Mouse (Mus musculus): ENCODE measurements at regions not wholly inside any gene's neighbourhood (a gene's known extent, or its start where the extent isn't known, plus 50 kb on each side); places are given as distances from the start of the nearest gene placed in this dataset.
A peak's percentile ranks its signal among the peaks of the same experiment; 100 is the strongest.

- no peak for DNase-seq
Measured at GRCm38 (mm10) chr8:102845362-102845761, 59.9 kb upstream of the Cdh11 start.

GRCm38 (mm10) chr8:102860021-102860420, 74.6 kb upstream of the Cdh11 start:
- DNase-seq: no peak

- no peak for DNase-seq
Measured at GRCm38 (mm10) chr8:102899525-102899924, 114.1 kb upstream of the Cdh11 start.

- DNase-seq: no peak
Measured at GRCm38 (mm10) chr8:102900662-102901061, 115.2 kb upstream of the Cdh11 start.

- no peak for DNase-seq
Measured at GRCm38 (mm10) chr8:102907444-102907843, 122.0 kb upstream of the Cdh11 start.

GRCm38 (mm10) chr8:102931342-102931835, 145.9 kb upstream of the Cdh11 start:
- DNase-seq: no peak

- DNase-seq: no peak
Measured at GRCm38 (mm10) chr8:102938771-102939170, 153.3 kb upstream of the Cdh11 start.

- DNase-seq: peak; percentile 0
Measured at GRCm38 (mm10) chr8:102945546-102945945, 160.1 kb upstream of the Cdh11 start.

- DNase-seq: no peak
Measured at GRCm38 (mm10) chr8:102978161-102978581, 192.7 kb upstream of the Cdh11 start.

GRCm38 (mm10) chr8:102983220-102983909, 197.9 kb upstream of the Cdh11 start:
- no peak for DNase-seq

- DNase-seq: no peak
Measured at GRCm38 (mm10) chr8:102983910-102984225, 198.4 kb upstream of the Cdh11 start.

GRCm38 (mm10) chr8:103007284-103007984, 222.0 kb upstream of the Cdh11 start:
- DNase-seq: no peak

GRCm38 (mm10) chr8:103019121-103019520, 233.7 kb upstream of the Cdh11 start:
- no peak for DNase-seq

- DNase-seq: no peak
Measured at GRCm38 (mm10) chr8:103023237-103023636, 237.8 kb upstream of the Cdh11 start.

- no peak for DNase-seq
Measured at GRCm38 (mm10) chr8:103031708-103032107, 246.3 kb upstream of the Cdh11 start.

- DNase-seq: no peak
Measured at GRCm38 (mm10) chr8:103033956-103034355, 248.5 kb upstream of the Cdh11 start.

GRCm38 (mm10) chr8:103072079-103072635, 286.7 kb upstream of the Cdh11 start:
- DNase-seq: no peak

- DNase-seq: no peak
Measured at GRCm38 (mm10) chr8:103072646-103073045, 287.2 kb upstream of the Cdh11 start.

GRCm38 (mm10) chr8:103078559-103078958, 293.1 kb upstream of the Cdh11 start:
- no peak for DNase-seq

- peak; percentile 4 for DNase-seq
Measured at GRCm38 (mm10) chr8:103086956-103087482, 301.6 kb upstream of the Cdh11 start.

GRCm38 (mm10) chr8:103096496-103097092, 311.2 kb upstream of the Cdh11 start:
- DNase-seq: no peak

- DNase-seq: no peak
Measured at GRCm38 (mm10) chr8:103125581-103125980, 340.1 kb upstream of the Cdh11 start.

- DNase-seq: no peak
Measured at GRCm38 (mm10) chr8:103138136-103138535, 352.7 kb upstream of the Cdh11 start.
